Mouse (Mus musculus): ENCODE results near the gene Cyp4f40.
"Not testable (repeated sequence)": the region's sequence is repeated elsewhere in the genome, so short reads cannot be mapped to it uniquely, and the experiment has no call there.

Gene Cyp4f40

DNA sequence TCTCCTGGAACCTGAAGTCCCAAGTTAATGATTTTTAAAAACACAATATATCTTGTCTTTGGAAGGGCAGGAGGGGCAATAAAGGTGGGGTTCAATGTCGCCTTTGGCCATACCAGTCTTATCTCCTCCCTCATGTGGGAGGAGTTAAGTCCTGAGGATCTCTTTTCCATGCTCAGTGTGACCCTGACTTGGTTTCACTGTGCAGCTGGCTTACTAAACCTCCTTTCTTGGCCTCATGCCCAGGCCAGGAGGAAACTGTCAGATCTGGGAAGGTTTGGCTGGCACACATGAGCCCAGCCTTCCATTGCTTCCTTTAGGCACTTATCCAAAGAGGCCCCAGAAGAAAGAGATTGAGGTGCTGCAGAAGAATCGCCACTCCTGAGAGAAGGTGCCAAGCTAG, at the start of gene Cyp4f40:
TSS of gene Cyp4f40 (plus strand) at position 189 of the 400 bp plus-strand sequence.
- no peak for DNase-seq (ENCODE audit: low spot score in 2 of 2)

DNA sequence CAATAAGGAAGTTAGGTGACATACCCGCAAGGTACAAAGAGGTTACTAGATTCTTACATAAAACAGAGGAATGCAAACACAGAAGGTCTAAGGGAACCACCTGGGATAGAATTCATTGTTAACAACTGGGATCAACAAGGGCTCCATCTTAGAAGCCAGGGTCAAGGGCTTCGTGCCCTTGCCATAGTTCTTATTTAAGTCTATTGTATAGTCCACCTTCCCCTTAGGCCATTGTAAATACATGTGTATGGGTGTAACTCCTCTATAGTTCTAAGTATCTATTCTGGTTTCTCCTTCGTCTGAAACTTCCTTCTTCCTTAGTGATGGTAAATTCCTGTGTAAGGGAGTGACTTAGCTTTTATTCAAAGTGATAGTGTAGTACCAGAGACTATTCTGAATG, 48.5 kb upstream of the Cyp4f40 start:
- DNase-seq (ENCODE audit: low spot score in 2 of 2), result not testable (repeated sequence)

DNA sequence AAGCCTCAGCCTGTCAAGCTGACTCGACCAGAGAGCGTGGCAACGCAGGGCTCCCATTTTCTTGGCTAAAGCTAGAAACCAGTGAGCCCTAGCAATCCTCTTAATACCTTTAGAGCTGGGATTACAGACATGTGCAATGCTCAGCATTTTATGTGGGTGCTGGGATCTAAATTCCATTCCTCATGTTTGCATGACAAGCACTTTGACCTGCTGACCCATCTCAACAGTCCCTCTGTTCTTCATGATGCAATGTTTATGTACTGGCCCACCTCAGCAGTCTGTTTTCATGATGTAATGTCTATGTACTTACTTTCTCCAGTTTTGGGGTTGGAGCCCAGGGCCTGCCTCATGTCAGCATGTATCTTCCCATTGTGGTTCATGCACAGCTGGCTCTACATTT, 47.8 kb upstream of the Cyp4f40 start:
- DNase-seq (ENCODE audit: low spot score in 2 of 2), result no peak

DNA sequence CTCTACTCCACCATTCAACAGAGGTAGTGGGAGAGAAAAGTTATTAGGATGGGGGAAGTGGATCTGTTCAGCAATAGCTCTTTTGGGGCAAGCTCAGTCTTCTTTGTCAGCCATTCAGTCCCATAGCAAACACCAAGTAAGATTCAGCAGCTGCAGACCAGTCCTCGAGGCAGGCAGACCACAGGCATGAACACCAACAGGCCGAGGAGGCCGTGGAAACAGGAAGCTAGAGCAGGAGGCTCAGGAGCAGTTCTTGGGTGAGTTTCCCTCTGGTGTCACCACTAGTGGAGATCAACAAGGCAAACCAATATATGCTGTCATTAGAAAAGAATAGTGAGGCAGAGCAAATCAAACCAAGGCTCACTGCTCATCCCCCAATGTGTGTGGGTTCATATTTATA, 46.3 kb upstream of the Cyp4f40 start:
- no peak for DNase-seq (ENCODE audit: low spot score in 2 of 2)

DNA sequence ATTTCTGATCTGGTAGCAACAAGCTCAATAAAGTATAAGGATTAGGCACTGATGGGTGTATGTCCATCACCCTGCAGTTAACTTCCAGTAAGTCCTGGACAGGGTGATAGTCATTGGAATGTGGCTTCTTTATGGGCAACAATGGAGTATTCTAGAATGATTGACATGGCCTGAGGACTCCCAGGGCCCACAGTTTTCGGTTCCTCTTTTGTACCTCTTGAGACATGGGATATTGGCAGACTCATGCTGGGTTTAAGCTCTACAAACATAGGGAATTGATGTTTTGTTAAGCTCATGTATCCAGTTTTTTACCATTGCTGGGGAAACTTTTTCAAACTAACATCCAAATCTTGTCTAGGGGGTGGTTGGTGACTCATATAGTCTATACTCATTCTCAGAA, 41.4 kb upstream of the Cyp4f40 start:
- DNase-seq (ENCODE audit: low spot score in 2 of 2), result no peak

DNA sequence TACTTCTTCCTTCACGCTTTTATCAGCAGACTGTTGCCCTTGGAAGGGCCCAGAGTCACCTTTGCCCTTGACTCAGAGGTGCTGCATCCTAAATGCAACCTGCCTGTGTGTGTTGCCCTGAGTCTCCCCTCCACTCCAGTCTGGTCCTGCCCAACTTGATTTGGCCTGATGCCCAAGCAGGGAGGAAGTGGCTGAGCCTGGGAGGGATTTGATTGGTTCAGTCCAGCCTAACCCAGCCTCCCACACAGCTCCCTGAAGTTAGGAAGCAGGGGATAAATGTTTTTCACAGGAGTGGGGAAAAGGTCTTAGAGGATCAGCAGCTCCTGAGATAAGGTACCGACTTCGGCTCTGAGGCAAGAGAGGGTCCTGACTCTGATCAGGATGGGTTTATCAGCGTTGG, 37.7 kb upstream of the Cyp4f40 start, which contains the start of gene Cyp4f37:
TSS of gene Cyp4f37 (plus strand) at position 292 of the 400 bp plus-strand sequence.
- DNase-seq (ENCODE audit: low spot score in 2 of 2), result not testable (repeated sequence)

DNA sequence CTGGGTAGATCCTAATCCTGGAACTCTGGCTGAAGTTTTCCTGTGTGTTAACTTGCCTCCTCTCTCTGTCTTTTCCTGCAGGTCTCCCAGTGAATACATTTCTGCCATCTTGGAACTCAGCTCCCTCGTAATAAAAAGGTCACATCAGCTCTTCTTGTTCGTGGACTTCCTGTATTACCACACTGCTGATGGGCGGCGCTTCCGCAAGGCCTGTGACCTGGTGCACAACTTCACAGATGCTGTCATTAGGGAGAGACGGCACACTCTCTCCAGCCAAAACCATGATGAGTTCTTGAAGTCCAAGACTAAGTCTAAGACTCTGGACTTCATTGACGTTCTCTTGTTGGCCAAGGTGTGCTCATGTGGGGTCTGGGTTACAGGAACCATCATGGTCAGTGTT, 29.0 kb upstream of the Cyp4f40 start:
- DNase-seq (ENCODE audit: low spot score in 2 of 2), result not testable (repeated sequence)

DNA sequence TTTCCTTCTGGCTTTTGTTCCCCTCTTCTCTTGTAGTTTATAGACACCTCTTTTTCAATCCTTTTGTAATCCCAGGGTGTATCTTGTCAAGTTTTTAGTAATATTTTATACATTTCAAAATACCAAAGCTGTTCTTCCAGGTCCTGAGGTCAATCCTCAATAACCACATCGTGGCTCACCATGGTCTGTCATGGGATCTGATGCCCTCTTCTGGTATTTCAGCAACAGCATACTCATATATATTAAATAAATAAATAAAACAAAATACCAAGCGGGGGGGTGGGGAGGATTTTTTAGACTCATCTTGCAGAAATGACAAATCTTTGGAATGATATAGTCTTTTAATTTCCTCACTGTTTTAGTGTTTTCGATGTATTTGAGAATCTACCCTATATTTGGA, 26.8 kb upstream of the Cyp4f40 start:
- DNase-seq (ENCODE audit: low spot score in 2 of 2), result no peak

DNA sequence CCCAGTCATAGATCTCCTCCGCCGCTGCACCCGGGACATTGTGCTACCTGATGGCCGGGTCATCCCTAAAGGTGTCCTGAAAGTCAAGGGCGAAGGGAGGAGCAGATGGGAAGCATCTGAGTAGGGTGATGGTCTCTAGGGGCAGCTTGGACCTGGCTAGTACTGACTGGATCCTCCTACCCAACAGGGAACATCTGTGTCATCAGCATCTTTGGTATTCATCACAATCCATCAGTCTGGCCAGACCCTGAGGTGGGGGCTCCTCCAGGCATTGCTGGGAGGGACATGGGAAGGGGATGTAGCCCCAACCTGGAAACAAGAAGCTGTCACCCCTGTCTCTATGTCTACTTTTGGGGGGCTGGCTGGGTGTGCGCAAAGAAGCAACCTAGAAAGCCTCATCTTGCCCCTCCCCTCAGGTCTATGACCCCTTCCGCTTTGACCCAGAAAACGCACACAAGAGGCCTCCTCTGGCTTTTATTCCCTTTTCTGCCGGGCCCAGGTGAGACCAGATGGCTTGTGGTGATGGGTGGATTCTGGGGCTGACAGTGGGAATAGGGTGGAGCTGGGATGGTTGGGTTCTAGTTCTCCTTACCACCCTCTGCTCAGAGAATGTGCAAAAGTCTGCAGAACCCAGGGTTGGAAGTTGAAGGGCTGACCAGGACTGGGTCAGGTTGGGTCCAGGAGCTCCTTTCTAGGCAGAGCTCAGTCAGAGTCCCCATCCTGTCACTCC, 24.3 kb upstream of the Cyp4f40 start:
- not testable (repeated sequence) for DNase-seq (ENCODE audit: low spot score in 2 of 2)

DNA sequence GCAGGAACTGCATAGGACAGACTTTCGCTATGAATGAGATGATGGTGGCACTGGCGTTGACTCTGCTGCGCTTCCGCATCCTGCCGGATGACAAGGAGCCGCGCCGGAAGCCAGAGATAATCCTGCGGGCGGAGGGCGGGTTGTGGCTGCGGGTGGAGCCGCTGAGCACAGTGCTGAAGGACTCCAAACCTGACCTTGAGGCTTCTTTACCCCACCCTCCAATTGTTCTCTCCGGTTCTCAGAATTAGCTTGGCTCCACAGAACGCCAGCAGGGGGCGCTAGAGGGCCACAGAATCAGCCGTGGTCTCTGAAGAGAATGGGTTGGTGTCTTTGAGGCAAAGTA, 23.8 kb upstream of the Cyp4f40 start:
- DNase-seq (ENCODE audit: low spot score in 2 of 2), result peak; percentile 67 to 88

DNA sequence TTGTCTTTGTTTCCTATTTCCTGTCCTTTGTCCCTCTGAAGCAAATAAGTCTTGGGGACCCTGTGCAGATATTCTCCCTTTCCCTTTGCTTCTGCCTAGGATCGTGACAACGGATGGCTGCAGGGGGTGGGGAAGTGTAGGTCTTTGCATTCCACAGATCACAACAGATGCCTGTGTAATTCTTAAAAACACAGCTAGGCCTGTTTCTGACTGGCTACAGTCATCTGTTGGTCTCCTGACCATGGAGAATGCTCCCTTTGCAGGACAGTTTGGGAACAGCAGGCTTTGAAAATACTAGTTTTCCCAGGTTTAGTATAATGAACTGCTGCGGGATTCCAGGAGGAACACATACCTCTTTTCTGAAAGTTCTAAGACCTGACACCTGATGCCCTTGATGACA, 22.4 kb upstream of the Cyp4f40 start:
- DNase-seq (ENCODE audit: low spot score in 2 of 2), result no peak

DNA sequence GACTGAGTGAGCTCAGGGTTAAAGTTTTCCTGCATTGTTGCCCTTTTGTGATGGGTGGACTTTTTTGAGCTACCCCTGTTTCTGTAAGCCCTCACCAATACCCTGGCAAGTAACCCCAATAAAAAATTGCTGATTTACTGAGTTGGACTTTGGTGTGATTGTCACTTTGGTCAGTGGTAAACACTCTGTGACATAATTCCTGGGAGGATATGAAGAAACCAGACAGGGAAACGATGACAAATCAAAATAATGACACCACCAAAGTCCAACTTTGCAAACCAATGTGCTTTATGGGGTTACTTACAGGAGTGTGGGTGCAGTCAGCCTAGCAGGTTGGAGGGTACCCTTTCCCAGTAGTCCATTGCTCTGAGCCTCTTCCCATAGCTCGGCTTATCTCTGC, 21.5 kb upstream of the Cyp4f40 start:
- DNase-seq (ENCODE audit: low spot score in 2 of 2), result no peak

DNA sequence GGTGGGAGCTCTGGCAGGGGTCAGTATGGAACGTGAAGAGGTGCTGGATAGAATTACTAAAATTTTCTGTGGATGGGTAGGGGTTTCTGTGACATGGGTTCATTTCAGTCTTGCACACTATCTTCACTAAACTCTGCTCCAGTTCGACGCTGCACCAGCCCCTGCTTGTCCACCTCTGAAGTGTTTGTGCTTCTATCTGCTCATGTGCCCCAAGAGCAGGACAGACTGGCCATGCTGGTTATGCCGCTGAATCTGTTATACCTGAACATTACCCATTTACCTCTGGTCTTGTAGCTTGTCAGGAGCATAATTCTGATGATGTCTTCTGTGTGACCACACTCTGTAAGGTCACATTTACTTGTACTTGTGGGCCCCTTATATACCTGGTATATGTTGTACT, 12.1 kb upstream of the Cyp4f40 start:
- DNase-seq (ENCODE audit: low spot score in 2 of 2), result no peak

DNA sequence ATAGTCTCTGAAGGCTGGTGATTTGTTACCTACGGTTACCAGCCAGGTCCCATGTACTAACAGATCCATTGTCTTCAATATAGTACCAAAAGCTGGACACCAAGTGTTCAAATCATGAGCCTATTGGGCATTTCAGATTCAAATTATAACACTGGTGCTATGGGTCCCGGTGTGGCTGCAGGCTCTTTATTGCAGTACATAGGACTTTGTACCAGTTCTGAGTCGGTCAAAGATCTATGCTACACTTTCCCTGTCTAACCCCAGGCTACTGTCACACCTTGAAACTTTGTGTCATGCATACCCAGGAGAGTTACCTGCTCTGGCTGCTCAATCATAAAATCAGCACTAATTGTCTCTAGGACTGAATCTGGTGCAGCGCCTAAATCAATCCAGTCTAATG, 4.8 kb upstream of the Cyp4f40 start:
- no peak for DNase-seq (ENCODE audit: low spot score in 2 of 2)

DNA sequence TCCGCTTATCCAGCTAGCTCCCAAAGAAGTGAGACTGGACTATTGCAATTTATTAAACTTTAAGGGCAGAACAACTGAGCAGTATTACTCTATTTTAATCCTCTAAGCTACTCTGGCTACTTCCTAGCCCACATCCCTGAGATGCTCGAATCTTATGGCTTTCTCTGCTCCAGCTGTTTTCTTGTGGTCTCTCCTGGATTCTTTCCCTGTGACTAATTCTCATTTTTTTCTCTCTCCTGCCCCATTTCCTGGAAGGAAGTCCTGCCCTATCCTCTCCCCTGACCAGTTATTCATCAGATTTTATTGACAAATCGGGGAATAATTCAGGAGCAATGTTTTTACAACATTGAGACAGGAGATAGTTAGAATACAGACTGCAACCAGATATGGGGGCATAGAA, 1.7 kb upstream of the Cyp4f40 start:
- DNase-seq (ENCODE audit: low spot score in 2 of 2), result no peak

DNA sequence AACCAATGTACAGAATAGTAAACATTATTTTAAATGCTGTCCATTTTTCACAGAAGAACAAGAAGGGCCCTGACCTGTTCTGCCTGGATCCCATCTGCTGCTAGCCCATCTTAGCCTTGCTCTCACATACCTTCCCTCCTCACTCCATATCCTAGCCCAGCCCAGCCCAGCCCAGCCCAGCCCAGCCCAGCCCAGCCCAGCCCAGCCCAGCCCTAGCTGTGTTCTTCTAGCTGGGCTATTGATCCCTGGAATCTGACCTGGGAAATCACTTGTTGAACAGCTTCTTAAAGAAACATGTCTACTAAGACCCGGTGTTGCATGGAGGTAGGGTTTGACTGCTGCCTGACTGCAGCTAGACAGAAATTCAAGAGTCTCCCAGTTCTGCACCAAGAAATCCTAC, 454 bp upstream of the Cyp4f40 start:
- no peak for DNase-seq (ENCODE audit: low spot score in 2 of 2)

DNA sequence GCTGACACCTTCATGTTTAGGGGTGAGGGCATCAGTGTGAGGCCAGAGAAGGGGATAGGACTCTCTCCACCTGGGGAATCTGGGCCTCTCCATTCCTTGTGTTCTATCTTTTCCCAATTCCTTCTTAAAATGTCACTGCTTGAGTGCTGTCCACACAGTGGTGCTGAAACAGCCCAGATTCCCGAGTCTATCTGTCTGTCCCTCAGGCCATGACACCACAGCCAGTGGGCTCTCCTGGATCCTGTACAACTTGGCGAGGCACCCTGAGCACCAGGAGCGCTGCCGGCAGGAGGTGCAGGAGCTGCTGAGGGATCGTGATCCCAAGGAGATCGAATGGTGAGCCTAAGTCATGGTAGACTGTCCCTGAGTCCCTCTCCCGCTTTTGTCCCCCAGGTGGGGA, 15.3 kb downstream of the Cyp4f40 start:
- no peak for DNase-seq (ENCODE audit: low spot score in 2 of 2)

DNA sequence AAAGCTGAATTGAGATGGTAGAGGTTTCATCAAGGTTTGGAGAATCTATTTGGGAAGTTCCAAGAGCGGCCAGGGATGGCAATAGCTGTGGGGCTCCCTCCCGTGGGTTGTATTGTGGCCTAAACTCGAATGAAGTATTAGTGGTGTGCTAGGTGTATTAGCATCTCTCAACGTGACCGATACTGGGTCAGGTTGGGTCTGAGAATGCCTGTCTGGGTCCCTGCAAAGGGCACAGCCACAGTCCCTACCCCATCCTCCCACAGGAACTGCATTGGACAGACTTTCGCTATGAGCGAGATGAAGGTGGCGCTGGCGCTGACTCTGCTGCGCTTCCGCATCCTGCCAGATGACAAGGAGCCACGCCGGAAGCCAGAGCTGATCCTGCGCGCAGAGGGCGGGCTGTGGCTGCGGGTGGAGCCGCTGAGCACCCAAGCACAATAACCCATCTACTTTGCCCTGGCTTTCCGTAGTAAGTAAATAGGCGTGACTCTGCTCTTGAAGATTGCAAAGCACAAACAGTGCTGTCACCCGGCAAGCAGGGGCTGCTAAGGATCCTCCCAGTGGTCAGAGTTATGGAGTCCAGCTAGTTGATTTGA, 17.4 kb downstream of the Cyp4f40 start:
- DNase-seq (ENCODE audit: low spot score in 2 of 2), result no peak

DNA sequence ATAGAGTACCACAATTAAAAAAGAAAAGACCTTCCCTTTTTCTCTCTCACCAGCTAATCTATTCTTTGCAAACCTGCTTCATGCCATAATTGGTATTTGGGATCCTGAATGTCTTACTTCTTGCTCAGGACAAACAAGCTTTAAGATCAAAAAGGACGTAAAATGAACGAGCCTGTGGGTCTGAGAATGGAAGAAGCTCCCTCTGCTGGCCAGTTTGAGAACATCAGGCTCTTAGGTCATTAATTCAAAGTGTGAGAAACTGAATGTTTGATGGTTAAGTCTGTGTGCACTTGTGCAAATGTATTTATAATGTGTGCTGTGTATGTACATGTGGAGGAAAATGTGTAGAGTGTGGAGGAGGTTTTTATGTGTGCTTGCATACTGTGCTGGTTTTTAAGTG, 21.7 kb downstream of the Cyp4f40 start:
- peak in 1 of 2 experiments; percentile 70 for DNase-seq (ENCODE audit: low spot score in 2 of 2)

DNA sequence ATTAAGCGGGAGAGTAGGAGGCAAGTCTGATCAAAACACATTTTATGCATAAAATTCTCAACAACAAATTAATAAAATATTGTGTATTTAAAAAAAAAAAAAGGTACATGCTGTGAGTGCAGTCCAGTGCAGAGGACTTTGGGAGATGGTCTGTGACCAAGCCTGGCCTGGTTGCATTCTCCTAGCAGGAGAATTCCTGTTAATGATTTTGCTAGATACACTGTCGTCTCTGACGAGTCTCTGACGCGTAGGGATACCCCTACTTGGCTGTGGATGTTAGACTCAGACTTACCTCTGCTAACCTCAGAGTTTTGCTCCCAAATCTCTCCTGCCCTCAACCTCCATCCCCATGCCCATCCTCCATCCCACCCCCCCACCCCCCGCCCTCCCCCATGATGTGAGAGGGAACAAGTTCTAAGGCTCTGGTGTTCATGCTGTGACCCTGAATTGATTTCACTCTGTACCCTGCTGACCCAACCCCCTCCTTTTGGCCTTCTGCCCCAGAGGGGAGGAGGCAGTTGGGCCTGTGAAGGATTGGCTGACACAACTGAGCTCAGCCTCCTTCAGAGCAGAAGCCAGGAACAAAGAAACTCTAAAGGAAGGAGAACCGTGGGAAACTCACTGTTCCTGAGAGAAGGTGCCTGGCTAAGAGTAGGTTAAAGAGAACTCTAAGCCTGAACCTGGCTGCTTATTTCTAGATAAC, 26.5 kb downstream of the Cyp4f40 start, which contains the start of gene Cyp4f15:
TSS of gene Cyp4f15 (plus strand) at position 580 of the 703 bp plus-strand sequence.
- DNase-seq (ENCODE audit: low spot score in 2 of 2), result no peak

DNA sequence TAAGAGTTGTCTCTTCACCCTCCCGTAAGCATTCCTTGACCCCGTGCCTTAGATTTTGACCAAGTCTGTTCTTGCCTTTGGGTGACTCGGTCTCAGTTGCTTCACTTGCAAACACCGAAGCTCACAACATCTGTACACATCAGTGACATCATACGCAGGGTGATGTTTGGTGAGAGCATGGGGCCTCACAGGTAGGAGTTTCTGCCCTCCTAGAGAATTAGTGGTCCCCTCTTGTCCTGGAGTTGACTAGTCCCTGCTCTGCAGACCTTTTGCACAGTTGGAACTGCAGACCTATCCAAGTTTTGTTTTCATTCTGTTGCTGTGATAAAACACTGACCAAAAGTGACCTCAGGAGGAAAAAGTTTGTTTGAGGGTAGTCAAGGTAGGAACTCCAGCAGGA, 28.0 kb downstream of the Cyp4f40 start:
- DNase-seq (ENCODE audit: low spot score in 2 of 2), result no peak

DNA sequence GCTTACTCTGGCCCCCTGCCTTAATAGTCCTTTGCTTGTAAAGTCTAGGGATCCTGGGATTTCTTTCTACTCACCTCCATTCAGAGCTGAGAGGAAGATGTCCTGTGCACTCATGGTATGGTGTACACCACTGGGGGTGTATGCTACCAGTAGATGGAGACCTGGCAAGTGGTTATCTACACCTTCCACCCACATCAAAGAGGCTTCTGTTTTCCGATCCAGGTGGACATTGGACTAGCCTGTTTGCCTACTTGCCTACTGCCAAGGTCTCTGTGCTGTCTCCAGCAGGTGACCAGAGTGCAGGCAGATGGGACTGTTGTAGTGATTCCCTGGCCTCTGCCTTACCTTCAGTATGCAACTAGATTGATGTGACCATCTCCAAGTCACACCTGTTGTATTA, 32.3 kb downstream of the Cyp4f40 start:
- no peak for DNase-seq (ENCODE audit: low spot score in 2 of 2)

DNA sequence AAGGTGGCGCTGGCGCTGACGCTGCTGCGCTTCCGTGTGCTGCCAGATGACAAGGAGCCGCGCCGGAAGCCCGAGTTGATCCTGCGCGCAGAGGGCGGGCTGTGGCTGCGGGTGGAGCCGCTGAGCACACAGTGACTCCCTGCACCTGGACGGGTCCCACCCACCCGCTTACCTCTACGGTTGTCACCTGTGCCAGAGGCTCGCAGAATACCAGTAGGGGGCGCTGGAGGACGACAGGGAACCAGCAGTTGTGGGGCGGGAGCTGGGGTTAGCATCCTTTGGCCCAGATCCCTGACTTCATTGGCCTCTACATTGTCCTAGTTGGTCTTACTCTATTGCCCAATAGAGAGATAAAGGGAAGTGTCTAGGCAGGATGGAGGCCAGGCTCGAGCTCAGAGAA, 44.1 kb downstream of the Cyp4f40 start:
- peak in 1 of 2 experiments; percentile 15 for DNase-seq (ENCODE audit: low spot score in 2 of 2)
